Mouse (Mus musculus) intestine, postnatal 0 days (tissue): ENCODE measurements around the gene Mapk10. TPM values are rescaled to one million over a fixed set of nuclear protein-coding genes. Genes with fewer than 3 reads are reported as not detected.
A peak's percentile ranks its signal among the peaks of the same experiment; 100 is the strongest.
"Not testable (repeated sequence)": the region's sequence is repeated elsewhere in the genome, so short reads cannot be mapped to it uniquely, and the experiment has no call there.

Experiments
- ATAC-seq: fragments of 200-750 bp; cut with Nextera tagmentation; 2 replicates; pipeline ENCODE4 v1.8.0; 2017; ENCODE audit warnings: mild to moderate bottlenecking, moderate TSS enrichment, moderate library complexity
- H3K27ac ChIP-seq: fragments of 300-500 bp; sonication (generic); 2 replicates; pipeline ENCODE4 v1.5.1; 2014; ENCODE audit warnings: mild to moderate bottlenecking, low read depth, low read length, moderate library complexity
- H3K27me3 ChIP-seq: fragments of 300-500 bp; sonication (generic); replicated peaks from 2 replicates; pipeline ENCODE4 v1.6.1; 2014; ENCODE audit warnings: low read length, mixed read lengths; ENCODE audit not compliant: control insufficient read depth, insufficient read depth
- H3K36me3 ChIP-seq: fragments of 300-500 bp; sonication (generic); 2 replicates; pipeline ENCODE4 v1.6.1; 2014; ENCODE audit warnings: mild to moderate bottlenecking, moderate library complexity; ENCODE audit not compliant: control insufficient read depth, insufficient read depth
- H3K4me1 ChIP-seq: fragments of 300-500 bp; sonication (generic); replicated peaks from 2 replicates; pipeline ENCODE4 v1.6.1; 2014; ENCODE audit warnings: antibody characterized with exemption, low read length, mixed read lengths; ENCODE audit not compliant: control insufficient read depth, insufficient read depth
- H3K4me2 ChIP-seq: fragments of 300-500 bp; sonication (generic); replicated peaks from 2 replicates; pipeline ENCODE4 v1.6.1; 2014; ENCODE audit warnings: low read depth, mild to moderate bottlenecking, moderate library complexity
- H3K4me3 ChIP-seq: fragments of 300-500 bp; sonication (generic); 2 replicates; pipeline ENCODE4 v1.5.1; 2014; ENCODE audit warnings: low read depth, low read length
- H3K9ac ChIP-seq: fragments of 300-500 bp; sonication (generic); 2 replicates; pipeline ENCODE4 v1.6.1; 2014; ENCODE audit warnings: mild to moderate bottlenecking, low read depth, low read length
- H3K9me3 ChIP-seq: fragments of 300-500 bp; sonication (generic); 2 replicates; pipeline ENCODE4 v1.6.1; 2016; ENCODE audit warnings: mixed run types; ENCODE audit not compliant: control insufficient read depth
- CTCF ChIP-seq: sonication (generic); IDR thresholded peaks from 2 replicates; pipeline ENCODE4 v1.5.1; 2016; ENCODE audit warnings: low read depth, mild to moderate bottlenecking, control low read depth, antibody characterized with exemption, moderate library complexity
- WGBS: fragments of 180-500 bp; shearing (Covaris S2); extraction: QIAGEN DNeasy Blood & Tissue Kit; methylation state at CpG from one replicate; pipeline ENCODE4 v1.1.7; 2014; 5-methylcytosine and 5-hydroxymethylcytosine counted together
- polyA plus RNA-seq: library from polyadenylated mRNA; unstranded; fragments of >200 nt; fragmentation: Nextera tagmentation; extraction: Ambion mirVana; gene quantifications from 2 replicates; pipeline ENCODE4 v1.2.1, GENCODE M21; 2015

Gene Mapk10
- polyA plus RNA-seq, 1 experiment from 2014 or later, result 3.7 TPM

DNA sequence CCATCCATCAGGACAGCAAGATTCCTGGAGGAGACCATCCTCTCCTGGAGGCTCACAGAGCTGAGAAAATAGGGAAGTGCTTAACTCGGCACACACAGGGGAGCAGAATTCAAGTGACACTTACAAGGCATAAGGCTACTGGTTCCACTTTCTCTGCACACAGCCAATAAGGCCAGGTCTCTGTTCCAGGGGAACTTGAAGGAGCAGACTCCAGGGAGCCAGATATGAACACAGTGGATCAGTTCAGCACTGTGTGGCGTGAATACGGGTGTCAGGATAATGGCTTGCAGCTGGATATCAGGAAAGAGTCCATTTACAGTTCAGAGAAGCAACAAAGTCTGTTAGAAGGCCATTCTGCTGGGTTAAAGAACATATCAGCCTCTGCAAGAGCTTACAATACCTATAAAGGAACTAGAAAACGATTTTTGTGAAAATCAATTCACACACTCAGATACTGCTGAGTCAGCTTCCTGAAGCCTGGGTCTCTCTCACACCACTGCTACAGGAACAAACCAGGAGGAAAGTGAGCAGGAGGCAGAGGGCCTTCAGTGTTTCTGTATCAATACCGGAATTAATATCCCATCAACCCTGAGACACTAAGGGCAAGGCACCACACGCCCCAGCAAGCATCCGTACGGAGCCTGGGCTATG, 263.9 kb downstream of the Mapk10 start:
- Histone ChIP-seq H3K36me3 (no peaks in the 10 kb centered on the region), H3K9ac (no peak overlapping the region), H3K27ac (no peak overlapping the region), H3K9me3 (no peaks in the 10 kb centered on the region), H3K4me1 (no peaks in the 10 kb centered on the region), H3K4me3 (no peak overlapping the region), H3K4me2 (no peak overlapping the region), H3K27me3 (no peaks in the 10 kb centered on the region)
- no peak for TF ChIP-seq CTCF
- ATAC-seq, result no peak
- WGBS, result 76% methylated on average over 8 of the region's 8 CpGs

DNA sequence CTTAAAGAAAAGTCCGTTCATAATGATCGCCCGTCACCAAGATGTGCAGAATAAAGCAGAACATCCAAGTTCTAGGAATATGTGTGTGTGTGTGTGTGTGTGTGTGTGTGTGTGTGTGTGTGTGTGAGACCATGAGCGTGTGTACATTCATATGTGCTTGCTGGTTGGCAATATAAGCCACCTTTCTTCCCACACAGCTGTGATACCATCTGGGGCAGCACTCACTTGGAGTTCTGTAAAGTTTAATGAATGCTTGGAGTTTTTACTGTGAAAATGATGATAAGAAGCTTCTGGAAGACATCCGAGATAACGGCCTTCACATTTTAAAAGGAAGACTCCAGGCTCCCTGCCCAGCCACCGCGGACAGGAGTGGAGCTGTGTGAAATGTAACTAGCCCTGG, 264.5 kb downstream of the Mapk10 start:
- Histone ChIP-seq H3K9me3 (no peaks in the 10 kb centered on the region), H3K4me1 (no peaks in the 10 kb centered on the region), H3K27me3 (no peaks in the 10 kb centered on the region), H3K27ac (no peak overlapping the region), H3K4me2 (no peak overlapping the region), H3K36me3 (no peaks in the 10 kb centered on the region), H3K9ac (no peak overlapping the region), H3K4me3 (no peak overlapping the region)
- no peak for ATAC-seq
- TF ChIP-seq CTCF, result no peak
- 74% methylated on average over 8 of the region's 8 CpGs for WGBS

DNA sequence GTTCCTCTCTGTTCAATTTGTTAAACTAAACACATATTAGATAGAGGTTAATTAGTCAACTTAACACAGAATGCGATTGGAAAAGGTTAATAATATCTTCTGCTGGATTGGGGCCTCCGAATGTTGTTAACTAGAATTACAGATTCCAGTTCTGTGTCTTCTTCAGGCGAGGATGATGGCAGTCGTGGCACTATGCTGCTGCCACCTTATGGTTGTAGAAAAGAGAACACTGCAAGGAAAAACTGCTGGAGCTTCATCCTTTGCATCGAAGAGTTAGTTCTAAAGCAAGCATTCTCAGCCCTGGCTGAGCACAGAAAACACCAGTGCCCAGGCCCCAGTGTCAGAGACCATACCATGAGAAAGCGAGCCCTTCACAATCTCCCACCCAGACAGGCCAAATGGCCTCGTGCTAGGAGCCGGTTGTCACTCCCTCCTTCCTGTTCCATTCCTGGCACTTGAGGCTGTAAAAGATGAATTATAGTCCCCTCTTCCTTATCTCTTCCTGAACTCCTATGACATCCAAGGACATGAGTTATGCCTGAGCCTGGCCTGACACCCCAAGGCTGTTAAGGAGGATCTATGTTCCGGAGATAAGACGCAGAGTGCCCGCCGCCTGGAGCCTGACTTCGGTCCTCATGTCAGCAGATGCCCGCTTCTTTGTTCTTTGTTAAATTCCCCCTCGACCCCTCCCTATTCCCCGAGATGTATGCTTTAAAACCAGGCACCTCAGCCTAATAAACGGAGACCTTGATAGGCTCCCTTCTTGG, 267.1 kb downstream of the Mapk10 start:
- H3K9me3 ChIP-seq, H3K4me2 ChIP-seq, H3K27me3 ChIP-seq, H3K36me3 ChIP-seq, H3K4me1 ChIP-seq, ATAC-seq, H3K27ac ChIP-seq, H3K9ac ChIP-seq, H3K4me3 ChIP-seq: not testable (repeated sequence)
- peak; percentile 33; the same call in 1 of the 2 replicates for TF ChIP-seq CTCF
- WGBS, result 69% methylated on average over 17 of the region's 17 CpGs

DNA sequence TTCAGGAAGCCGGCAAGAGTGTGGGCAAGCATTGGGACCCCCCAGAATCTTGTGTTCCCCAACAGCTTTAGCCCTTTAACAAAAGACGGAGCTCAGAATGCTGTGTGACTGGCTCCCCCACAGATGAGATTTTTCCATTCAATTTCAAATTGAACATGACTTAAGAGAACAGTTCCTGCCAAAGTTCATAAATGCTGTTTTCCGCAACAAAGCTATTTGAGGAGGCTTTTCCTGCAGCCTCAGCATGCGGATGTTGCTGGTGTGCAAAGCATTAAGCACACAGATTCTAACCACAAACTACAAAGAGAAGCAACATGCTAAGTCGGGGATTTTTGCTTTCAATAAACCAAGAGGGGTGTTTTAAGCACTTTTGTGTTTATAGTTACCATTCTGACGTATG, 281.0 kb downstream of the Mapk10 start:
- H3K9me3 ChIP-seq, result no peaks in the 10 kb centered on the region
- ATAC-seq, result no peak
- H3K4me3 ChIP-seq, result no peak overlapping the region
- no peak overlapping the region for H3K4me2 ChIP-seq
- no peaks in the 10 kb centered on the region for H3K4me1 ChIP-seq
- no peak overlapping the region for H3K27ac ChIP-seq
- no peaks in the 10 kb centered on the region for H3K36me3 ChIP-seq
- no peaks in the 10 kb centered on the region for H3K27me3 ChIP-seq
- 58% methylated on average over 6 of the region's 6 CpGs for WGBS
- no peak for TF ChIP-seq CTCF
- no peak overlapping the region for H3K9ac ChIP-seq

DNA sequence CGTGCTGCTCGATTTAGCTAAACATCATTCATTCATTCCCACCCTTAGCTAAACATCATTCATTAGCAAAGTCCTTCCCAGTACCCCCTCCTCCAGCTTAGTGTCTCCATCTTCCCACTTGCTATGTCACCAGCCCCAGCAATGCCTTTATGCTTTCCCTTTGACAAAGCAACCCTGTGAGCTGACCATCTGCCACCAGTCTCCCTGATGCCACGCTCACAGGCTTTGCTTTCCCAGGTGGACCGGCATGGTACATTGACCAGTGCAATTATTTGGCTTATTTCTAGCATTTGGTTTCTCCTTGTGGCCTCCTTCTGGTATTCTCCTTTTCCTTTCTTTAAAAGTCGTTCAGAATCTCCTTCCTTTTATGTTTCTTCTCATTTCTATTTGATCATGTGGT, 284.3 kb downstream of the Mapk10 start:
- no peaks in the 10 kb centered on the region for H3K4me1 ChIP-seq
- 86% methylated on average over 5 of the region's 5 CpGs for WGBS
- no peaks in the 10 kb centered on the region for H3K9me3 ChIP-seq

DNA sequence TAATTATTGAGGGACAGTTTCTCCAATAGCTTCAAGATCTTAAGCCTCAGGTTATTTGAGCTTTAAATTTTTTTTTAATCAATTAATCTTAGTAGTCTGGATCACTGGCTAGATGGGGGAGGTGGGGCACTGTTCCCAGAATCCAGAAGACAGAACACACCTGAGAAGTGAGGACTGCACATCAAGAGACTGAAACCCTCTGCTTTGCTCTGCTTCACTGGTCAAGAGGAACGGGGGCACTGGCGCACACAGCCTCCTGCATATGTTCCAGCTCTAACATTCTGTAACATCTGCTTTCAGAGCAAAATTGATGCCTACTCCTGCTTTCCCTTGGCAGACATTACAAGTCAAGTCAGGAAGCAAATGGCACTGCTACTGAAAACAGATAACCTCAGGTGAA, 290.9 kb downstream of the Mapk10 start:
- WGBS, result 78% methylated on average over 2 of the region's 2 CpGs
- Histone ChIP-seq H3K9ac (no peak overlapping the region), H3K27me3 (no peaks in the 10 kb centered on the region), H3K36me3 (no peaks in the 10 kb centered on the region), H3K4me3 (no peak overlapping the region), H3K27ac (no peak overlapping the region), H3K4me1 (no peaks in the 10 kb centered on the region), H3K4me2 (no peak overlapping the region), H3K9me3 (no peaks in the 10 kb centered on the region)
- no peak for TF ChIP-seq CTCF
- no peak for ATAC-seq

More for the DNA sequence above, 284.3 kb downstream of the Mapk10 start:
- H3K4me2 ChIP-seq, result no peak overlapping the region
- H3K36me3 ChIP-seq, result no peaks in the 10 kb centered on the region
- TF ChIP-seq CTCF, result no peak
- H3K4me3 ChIP-seq, result no peak overlapping the region
- no peaks in the 10 kb centered on the region for H3K27me3 ChIP-seq
- H3K27ac ChIP-seq, result no peak overlapping the region
- ATAC-seq, result no peak
- no peak overlapping the region for H3K9ac ChIP-seq
